Comparison of ENCODE assay signal across 23 mouse cellular contexts in genomic region chr8:74859241-74859640, GRCm38 (mm10). TPM values are rescaled to one million over a fixed set of nuclear protein-coding genes. Genes with fewer than 3 reads are reported as not detected.
"Had no signal": no experiment of that assay in that cellular context is flagged by ENCODE, and none has a peak within 500 bp of the region (broad histone marks: within the 10 kb centered on the region; RNA-seq: fewer than 3 reads in every experiment).

No protein-coding gene starts in this region.

- H3K4me3 ChIP-seq: lung, embryonic 15.5 days; megakaryocyte, embryonic 14.5 days; midbrain, embryonic 13.5 days; midbrain, embryonic 15.5 days; neural tube, embryonic 12.5 days had no signal

- H3K4me2 ChIP-seq: lung, embryonic 15.5 days; midbrain, embryonic 11.5 days; midbrain, embryonic 13.5 days; midbrain, embryonic 15.5 days; neural tube, embryonic 12.5 days had no signal

- H3K4me1 ChIP-seq: lung, embryonic 15.5 days; megakaryocyte, embryonic 14.5 days; midbrain, embryonic 13.5 days; midbrain, embryonic 15.5 days; neural tube, embryonic 12.5 days had no signal

- ATAC-seq: lung, postnatal 0 days; midbrain, embryonic 13.5 days; midbrain, embryonic 15.5 days had no signal

- H3K27ac ChIP-seq: lung, embryonic 15.5 days; macrophage; midbrain, embryonic 13.5 days; midbrain, embryonic 15.5 days; neural tube, embryonic 12.5 days had no signal

- H3K9ac ChIP-seq: lung, embryonic 15.5 days; midbrain, embryonic 13.5 days; midbrain, embryonic 15.5 days; neural tube, embryonic 12.5 days had no signal

- H3K9me3 ChIP-seq: lung, embryonic 15.5 days; megakaryocyte, embryonic 14.5 days; midbrain, embryonic 13.5 days; midbrain, embryonic 15.5 days; neural tube, embryonic 12.5 days had no signal

- H3K36me3 ChIP-seq: lung, embryonic 15.5 days; midbrain, embryonic 13.5 days; midbrain, embryonic 15.5 days; neural tube, embryonic 12.5 days had no signal

- H3K27me3 ChIP-seq: lung, embryonic 15.5 days; megakaryocyte, embryonic 14.5 days; midbrain, embryonic 13.5 days; midbrain, embryonic 15.5 days; neural tube, embryonic 12.5 days had no signal

- DNase-seq: lung, adult 2 months; lung, postnatal 14 days; lung, postnatal 36 days; right cerebral cortex, postnatal 25 days; right cerebral cortex, postnatal 4 days; spleen, adult 18-20 months; thymus, adult 18-20 months; thymus, postnatal 14 days; thymus, postnatal 36 days had no signal

RNA-seq across cellular contexts. Expression of gene Isx, which starts 13.7 kb away (rescaled TPM):
- total RNA-seq: megakaryocyte progenitor cell, adult 5-6 weeks; midbrain, postnatal 0 days; monocyte, adult 5-6 weeks; neutrophil, adult 5-6 weeks had no signal
- polyA plus RNA-seq: lung, adult 2 months; lung, embryonic 15.5 days; lung, postnatal 0 days; macrophage; midbrain, embryonic 11.5 days; midbrain, embryonic 13.5 days; midbrain, embryonic 15.5 days; midbrain, postnatal 0 days; neural tube, embryonic 12.5 days; neural tube, embryonic 14.5 days; thymus, postnatal 0 days had no signal
